Mouse (Mus musculus) 3134 (cell line): ENCODE results near the gene Wnk4.

Experiments used
- DNase-seq: peaks from one replicate; pipeline ENCODE4 v3.0.0-alpha.2; 2011; ENCODE audit warnings: low spot score; ENCODE audit not compliant: insufficient read length; ENCODE audit errors: extremely low read depth

The Wnk4 gene

DNA sequence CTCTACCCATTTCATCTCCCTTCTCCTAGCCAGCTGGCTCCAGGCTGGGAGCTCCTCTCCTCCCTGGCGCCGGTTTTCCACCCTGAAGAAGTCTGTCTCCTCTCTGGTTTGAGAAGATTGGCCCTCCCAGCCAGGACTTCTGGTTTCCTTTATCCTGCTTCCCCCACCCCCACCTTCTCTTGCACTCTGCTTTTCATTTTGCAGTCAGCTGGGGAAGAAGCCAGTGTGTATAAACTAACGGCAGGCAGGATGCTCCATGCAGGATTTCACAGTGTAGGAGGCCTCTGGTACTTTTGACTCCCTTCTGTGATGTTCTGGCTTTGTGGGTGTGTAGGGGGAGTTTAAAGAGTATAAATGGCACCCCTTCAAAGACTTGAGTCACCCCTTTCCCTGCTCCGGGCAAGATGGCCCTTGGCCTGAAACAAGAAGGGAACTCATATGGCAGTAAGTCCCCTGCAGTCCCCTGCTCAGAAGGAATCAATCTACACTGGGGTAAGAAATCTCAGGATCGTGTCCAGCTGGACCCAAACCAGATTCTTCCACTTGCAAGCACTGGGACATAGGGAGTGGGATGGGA is 22.2 kb upstream of the Wnk4 start:
- no peak for DNase-seq

DNA sequence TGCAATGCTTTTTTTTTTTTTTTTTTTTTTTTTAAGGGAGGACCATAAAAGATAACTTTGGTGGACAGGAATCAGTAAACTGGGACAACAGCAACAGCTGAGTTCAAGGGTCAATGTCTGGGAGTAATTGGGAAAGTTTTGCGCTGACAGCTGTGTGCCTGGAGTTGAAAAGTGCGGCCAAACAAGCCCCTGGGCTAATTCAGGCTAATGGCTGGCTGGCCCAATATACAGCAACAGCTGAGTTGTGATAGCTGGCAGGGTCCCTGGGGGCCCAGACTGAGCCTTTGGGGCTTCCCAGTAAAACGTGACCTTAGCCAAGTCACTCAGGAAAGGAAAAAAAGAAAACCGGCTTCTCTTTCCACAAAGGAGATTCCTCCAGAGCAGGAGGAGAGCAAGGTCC is 15.3 kb upstream of the Wnk4 start:
- DNase-seq, result no peak

DNA sequence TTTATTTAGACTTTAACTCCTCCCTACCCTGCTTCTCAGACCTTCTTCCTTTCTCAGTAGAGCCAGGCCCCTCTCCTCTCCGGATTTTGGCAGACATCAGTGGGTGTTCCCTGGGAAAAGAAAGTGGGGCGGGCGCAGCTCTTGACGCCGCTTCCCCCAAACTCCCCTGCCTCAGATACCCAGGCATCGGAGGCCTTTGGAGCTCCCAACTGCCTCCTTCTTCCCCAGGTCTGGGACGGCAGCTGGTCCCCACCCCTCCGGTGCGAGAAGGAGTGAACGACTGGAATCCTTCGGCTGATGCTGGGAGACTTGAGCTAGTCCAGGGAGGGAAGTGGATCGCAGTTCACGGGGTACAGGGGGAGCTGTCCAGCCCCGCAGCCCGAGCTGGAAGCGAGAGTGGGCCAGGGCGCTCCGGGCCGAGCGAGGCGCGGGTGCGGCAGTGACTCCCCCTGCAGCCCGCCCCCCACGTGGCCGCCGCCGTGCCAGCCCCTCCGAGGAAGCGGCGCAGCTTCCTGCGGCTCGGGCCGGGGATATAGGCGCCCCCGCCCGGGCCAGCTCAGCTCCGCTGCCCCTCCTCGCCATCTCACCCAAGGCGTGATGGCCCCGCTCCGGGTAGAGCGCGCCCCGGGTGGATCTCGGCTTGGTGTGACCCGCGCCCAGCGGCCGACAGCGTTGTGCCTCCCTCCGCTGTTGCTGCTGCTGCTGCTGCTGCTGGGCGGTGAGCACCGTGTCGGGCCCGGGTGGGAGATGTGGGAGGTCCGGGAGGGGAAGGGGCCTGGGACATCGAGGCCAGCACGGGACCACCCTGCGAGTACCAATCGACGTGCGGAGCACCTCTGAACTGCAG is 14.3 kb upstream of the Wnk4 start, which contains the start of gene Ramp2:
TSS of gene Ramp2 (plus strand) at position 174 of the 847 bp plus-strand sequence.
- DNase-seq, result no peak

DNA sequence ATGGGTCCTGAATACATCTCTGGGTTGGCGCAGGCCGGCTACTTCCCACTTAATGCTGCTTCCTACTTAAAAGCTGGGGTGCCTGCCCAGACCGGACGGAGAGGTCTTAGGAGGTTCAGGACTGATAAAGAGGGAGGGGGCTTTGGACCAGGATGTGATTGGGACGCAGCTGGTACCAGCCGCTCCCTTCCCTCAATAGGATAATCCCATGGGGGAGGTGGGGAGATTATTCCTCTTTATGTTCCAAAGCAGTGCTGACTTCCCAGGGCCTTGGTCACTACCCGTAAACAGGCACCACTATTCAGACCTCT is 13.7 kb upstream of the Wnk4 start:
- DNase-seq, result no peak

DNA sequence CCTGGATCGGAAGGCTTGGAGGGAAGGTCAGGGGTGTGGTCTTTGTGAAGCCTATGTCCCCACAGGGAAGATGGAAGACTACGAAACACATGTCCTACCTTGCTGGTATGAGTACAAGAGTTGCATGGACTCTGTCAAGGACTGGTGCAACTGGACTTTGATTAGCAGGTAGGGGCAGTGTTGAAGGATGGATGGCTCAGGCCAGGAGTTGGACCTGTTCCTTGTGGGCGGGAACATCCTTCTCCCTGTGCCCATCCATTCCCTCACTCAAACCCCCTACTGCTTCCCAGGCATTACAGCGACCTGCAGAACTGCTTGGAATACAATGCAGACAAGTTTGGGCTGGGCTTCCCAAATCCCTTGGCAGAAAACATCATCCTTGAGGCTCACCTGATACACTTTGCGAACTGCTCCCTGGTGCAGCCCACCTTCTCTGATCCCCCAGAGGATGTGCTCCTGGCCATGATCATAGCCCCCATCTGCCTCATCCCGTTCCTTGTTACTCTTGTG is 12.8 kb upstream of the Wnk4 start:
- no peak for DNase-seq

DNA sequence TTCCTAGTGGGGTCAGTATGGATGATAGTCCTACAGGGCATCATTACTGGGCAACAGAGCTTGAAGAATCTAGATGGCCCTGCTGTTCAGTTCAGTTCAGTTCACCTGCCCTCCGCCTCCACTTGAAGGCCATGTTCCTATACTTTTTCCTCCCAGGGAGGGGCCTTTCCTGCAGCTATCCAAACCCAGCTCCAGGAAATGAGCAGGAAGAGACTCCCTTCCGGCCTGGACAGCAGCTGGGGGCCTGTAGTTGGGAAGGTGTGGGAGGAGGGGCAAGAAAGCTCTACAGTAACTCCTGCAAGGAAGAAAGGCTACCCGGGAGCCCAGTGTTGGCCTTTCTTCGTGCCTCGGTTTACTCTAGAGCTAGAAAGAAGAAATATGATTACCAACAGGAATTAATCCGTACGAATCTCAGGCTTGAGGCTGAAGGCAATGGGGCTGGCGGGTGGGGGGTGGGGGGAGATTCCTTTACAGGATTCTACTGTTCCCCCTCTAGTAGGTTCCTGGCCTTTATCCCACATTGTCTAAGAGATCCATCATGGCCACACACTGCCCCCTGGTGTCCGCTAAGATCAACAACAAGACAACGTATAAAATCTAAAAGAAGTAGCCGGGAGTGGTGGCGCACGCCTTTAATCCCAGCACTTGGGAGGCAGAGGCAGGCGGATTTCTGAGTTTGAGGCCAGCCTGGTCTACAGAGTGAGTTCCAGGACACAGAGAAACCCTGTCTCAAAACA is 11.9 kb upstream of the Wnk4 start:
- no peak for DNase-seq

DNA sequence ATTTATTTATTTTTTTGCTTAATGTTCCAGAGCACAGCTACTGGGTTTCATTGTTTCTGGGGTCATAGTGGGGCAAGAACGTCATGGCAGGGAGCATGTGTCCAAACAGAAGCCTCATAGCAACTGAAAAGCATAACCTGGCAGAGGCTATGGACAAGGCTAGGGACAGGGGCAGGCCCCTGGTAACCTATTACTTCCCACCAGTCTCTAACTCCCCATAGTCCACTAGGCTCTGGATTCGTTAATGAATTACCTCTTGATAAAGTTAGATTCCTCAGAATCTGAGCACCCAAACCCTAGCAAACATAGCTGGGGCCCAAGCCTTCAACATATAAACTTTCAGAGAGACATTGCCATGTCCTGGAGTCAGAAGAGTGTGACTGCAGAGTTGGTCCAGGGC is 9.3 kb upstream of the Wnk4 start:
- DNase-seq, result no peak

DNA sequence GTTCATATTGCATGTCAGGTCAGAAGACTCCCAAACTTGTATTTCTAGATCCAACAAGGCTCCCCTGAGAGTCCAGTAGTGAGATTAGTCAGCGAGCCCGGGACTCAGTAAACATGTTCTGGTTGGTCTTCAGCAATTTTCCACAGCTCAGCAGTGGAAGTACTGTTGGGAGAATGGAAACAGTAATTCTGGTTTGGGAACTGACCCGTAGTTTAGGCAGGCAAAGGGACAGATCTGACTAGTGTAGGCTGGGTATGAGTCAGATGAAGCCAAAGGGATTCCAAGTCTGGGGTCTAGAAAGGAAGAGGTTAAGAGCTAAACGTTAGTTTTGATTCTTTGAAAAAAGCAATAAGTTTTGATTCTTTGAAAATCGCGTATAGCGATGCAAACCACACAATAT is 7.4 kb upstream of the Wnk4 start:
- DNase-seq, result peak; percentile 26

DNA sequence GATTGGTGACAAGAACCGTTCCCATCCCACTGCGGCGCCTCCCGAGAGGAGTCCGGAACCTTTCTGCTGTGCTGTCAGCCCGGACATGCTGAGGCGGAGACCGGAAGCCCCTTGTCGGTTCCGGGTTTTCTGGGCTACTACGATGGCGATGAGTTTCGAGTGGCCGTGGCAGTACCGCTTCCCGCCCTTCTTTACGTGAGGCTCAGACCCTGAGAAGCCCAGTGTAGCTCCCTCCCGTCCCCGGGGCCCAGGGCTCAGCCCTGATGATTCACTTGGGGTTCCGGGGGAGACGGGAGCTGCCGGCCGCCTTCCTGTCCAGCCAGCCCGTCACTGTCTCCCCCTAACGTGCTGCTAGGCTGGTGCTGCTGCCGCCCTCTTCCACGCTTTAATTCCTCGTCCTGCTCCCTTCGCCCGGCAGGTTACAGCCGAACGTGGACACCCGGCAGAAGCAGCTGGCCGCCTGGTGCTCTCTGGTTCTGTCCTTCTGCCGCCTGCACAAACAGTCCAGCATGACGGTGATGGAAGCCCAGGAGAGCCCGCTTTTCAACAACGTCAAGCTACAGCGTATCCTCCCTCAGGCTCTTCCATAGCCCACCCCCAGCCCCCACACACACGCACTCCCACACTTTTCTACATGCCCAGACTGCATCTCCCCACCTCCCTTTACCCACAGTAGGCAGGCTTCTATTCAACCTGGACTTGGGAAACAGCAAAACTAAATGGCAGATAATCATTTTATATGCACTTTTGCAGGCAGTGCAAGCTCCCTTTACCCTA is 6.6 kb upstream of the Wnk4 start, which contains the start of gene Vps25:
TSS of gene Vps25 (plus strand) at position 95 of the 777 bp plus-strand sequence.
- peak; percentile 88 for DNase-seq

DNA sequence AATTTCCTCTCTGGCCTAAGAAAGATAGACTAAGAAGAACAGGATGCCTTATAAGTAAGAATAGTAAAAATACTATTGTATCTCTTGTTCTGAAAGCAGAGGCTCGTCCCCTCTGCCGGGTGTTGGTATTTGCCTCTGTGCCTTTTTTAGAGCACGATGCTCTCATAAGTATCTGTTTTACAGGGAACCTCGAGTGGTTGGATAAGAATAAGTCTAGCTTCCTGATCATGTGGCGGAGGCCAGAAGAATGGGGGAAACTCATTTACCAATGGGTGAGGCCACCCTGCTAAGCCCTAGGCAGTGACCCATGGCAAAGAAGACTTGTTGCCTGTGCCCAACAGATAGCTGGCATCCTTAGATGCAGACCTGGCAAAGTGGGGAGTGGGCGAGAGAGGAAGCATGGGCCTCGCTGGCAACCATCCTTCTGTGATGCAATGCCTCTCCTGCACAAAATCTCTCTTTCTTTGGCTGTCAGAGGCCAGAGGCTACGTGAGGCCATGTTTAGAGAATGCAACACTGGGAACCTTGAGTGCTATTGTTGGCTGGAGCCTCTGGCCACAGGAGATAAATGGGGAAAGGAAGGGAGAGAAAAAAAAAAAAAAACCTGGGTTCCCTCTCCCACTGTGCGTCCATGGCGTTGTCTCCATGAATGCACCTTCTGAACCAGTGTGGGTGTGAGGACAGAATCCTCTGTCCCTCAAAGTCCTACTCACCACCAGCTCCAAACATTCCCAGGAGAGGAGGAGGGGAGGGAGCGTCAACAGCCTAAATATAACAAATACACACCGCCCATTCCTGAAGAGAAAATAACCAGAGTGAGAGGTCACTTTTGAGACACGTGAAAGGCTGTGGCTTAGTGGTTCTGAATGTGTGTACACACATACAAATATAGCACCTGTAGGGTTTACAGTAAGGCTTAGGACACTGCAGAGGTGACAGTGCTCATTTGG is 4.3 kb upstream of the Wnk4 start:
- no peak for DNase-seq

DNA sequence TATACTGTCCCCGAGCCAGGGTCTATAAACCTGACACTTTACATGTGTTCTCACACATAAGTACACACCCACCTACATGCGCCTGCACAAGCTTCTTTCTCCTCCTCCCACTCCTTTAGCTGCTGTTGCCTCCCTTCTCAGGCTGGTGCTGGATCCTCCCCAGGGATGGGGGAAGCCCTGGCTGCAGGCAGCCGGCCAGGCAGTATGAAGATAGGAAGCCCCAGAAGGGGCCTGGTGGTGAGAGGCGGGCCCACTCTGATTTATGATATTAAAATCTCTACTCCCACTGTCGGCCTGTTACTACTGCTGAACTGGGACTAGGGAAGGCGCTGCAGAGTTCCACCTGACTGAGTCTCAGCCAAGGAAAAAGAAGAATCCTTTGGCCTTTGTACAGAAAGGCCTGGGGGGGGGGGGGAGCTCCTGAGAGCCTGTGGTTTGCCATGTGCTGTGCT is 1.1 kb upstream of the Wnk4 start:
- no peak for DNase-seq

DNA sequence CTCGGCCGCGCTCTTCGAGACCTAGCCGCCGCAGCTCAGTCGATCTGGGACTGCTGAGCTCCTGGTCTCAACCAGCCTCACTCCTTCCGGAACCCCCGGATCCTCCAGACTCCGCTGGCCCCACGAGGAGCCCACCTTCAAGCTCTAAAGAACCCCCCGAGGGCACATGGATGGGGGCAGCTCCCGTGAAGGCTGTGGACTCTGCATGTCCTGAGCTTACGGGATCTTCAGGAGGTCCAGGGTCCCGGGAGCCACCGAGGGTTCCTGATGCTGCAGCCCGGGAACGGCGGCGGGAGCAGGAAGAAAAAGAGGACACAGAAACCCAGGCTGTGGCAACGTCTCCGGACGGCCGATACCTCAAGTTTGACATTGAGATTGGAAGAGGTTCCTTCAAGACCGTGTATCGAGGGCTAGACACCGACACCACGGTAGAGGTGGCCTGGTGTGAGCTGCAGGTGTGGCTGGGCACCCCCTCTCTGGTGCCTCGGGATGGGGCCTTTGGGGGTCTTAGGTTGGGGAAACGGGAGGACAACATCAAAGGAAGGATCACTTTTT is 536 bp downstream of the Wnk4 start:
- no peak for DNase-seq

DNA sequence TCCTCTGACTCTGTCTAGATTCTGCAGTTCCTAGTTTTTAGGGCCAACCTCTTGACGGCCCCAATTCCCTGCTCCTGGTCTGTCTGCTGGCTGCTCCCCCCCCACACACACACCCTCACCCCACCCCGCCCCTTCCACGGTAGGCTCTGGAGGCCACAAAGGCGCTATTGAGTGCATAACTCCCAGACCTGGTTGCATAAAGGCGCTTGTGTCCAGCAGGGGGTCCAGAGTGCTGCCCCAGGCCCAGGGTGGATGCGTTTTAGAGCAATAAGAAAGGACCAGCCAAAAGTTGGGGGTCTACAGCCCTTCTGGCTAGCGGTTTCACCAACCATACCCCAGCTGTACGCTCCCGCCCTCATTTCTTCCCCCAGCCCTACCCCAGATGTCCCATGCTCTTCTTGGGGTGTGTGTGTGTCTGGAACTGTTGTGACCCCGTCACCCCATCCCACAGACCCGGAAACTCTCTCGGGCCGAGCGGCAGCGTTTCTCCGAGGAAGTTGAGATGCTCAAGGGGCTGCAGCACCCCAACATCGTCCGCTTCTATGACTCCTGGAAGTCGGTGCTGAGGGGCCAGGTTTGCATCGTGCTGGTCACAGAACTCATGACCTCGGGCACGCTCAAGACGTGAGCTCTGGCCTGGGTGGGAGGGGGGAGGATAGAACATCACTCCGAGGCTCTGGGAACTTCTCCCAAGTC is 2.1 kb downstream of the Wnk4 start:
- DNase-seq, result no peak

DNA sequence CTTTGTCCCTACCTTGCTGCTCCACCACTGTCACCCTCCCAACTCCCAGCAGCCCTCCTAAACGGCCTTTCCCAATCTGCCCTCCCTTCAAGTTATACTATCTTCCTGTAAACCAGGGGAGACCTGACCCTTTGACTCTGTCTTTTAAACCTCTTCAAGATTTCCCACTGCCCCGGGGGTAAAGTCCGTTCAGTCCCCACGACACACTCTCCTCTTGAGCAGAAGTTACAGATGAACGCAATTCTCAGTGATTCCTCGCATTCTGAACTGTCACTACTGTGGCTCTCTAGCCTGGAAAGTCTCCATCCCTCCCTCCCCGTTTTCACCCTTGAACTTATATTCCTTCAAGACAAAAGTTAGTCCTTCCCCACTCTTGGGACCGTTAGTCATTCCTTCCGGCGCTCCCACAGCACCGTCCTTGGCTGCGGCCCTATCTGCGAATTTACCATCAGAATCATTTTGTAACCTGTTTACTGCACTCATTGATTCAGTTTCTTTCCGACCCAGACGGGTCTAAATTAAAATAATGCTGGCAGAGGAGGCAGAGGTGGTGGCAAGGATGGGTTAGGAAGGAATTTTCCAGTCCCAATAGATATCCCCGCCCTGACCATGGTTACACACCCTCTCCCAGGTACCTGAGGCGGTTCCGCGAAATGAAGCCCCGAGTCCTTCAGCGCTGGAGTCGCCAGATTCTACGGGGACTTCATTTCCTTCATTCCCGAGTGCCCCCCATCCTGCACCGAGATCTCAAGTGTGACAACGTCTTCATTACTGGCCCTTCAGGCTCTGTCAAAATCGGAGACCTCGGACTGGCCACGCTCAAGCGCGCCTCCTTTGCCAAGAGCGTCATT is 3.0 kb downstream of the Wnk4 start:
- DNase-seq, result no peak

DNA sequence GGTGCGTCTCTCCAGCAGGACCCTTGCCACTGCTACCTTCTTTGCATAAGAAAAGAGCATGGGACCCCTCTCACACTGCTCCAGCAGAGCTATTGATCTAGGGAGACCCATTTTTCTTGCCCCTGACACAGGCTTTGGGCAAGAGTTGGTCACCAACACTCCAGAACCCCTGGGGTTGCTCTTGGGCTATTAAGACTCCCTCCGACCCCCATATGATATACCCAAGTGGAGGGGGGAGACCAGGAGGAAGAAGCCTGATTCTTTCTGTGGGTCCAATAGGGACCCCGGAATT is 3.6 kb downstream of the Wnk4 start:
- DNase-seq, result no peak

DNA sequence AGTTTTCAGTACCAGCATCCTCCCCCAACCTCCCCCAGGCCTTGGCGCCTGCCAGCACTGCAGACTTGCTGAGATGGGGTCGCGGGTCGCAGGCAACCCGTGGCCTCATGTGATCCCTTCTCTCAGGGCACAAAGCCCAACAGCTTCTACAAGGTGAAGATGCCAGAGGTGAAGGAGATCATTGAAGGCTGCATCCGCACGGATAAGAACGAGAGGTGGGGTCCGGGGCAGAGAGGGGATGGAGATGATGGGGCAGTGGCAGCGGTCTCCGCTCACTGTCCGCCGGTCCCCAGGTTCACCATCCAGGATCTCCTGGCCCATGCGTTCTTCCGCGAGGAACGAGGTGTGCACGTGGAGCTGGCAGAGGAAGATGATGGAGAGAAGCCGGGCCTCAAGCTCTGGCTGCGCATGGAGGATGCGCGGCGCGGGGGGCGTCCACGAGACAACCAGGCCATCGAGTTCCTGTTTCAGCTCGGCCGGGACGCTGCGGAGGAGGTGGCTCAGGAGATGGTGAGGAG is 4.6 kb downstream of the Wnk4 start:
- DNase-seq, result no peak

DNA sequence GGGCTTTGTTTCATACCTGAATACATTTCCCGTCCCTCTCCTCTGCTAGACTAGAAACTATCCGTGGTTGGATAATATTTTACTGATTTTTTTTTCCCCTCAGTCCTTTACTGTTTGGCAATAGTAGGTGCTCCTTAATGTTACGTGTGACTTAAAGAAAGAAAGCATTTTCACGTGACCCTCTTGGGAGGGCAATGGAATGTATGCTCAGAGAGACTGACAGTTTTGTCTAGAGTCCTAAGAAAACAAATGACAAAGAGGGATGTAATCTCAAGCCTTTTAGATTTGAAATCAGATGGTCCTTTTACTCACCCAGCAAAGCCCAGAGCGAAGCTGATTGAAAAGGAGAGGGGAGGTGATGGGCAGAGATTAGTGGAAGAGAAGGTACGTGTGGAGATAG is 5.5 kb downstream of the Wnk4 start:
- no peak for DNase-seq

DNA sequence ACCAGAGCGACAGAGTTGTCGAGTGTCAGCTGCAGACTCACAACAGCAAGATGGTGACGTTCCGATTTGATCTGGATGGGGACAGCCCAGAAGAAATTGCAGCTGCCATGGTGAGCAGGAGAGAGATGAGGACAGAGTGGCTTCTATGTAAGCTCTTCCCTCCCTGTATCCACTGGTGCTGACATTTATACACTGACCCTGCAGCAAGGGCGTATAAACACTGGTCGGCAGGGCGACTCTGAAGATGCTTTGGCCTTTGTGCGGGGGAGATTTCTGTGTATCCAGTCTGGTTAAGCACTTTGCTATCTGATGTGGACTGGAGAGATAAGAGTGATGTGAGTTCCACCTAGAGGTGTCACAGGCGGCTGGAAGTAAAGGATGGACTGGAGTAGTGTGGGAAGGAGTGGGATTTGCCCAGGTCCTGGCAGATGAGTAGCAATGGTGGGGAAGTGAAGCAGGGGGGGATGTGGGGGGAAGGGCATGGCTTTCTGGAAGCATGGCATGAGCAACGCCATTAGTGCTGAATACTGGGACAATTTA is 9.3 kb downstream of the Wnk4 start:
- DNase-seq, result no peak
